Mouse (Mus musculus) adrenal gland, postnatal 36 days (tissue): ENCODE results near the gene Btbd35f19. TPM values are rescaled to one million over a fixed set of nuclear protein-coding genes. Genes with fewer than 3 reads are reported as not detected.
"Not testable (repeated sequence)": the region's sequence is repeated elsewhere in the genome, so short reads cannot be mapped to it uniquely, and the experiment has no call there.

ENCODE experiments used
- DNase-seq, 2 experiments: peaks; one replicate each; pipeline ENCODE4 v3.0.0; 2021; ENCODE audit warnings: mixed read lengths in 1 of 2
- long read RNA-seq, 2 experiments: library from polyadenylated mRNA; stranded (forward); transcript quantifications; one replicate each; pipeline ENCODE4 v2.0.0; 2021; ENCODE audit warnings: borderline sequencing depth in 2 of 2
- total RNA-seq, 2 experiments: library from RNA; stranded (reverse); gene quantifications; 2 replicates each; pipeline ENCODE4 v1.2.3; 2021

Btbd35f19 gene
- not detected for total RNA-seq
- long read RNA-seq, experiment 1: 0 reads
- long read RNA-seq, experiment 2: 0 reads

DNA sequence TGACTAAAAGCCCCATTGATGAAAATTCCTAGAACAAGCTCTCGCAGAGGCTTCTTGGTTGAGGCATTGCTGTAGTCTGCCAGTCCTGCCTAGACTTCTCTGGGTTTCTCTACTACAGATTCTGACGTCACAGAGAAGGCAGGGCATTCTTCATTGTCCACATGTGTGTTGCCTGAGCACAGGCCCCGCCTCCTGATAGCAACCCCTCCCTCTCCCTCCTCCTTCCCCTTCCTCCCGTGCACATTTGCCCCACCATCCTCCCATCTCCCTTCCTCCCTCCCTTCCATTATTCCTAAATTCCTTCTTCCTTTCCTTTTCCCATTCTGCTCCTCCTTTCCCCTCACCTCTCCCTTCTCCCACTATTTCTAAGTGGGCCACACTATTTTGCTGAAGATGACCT, at the start of gene Btbd35f19:
Gene Btbd35f19, minus strand, starts transcription at position 101 of the 400 bp plus-strand sequence.
- not testable (repeated sequence) for DNase-seq

DNA sequence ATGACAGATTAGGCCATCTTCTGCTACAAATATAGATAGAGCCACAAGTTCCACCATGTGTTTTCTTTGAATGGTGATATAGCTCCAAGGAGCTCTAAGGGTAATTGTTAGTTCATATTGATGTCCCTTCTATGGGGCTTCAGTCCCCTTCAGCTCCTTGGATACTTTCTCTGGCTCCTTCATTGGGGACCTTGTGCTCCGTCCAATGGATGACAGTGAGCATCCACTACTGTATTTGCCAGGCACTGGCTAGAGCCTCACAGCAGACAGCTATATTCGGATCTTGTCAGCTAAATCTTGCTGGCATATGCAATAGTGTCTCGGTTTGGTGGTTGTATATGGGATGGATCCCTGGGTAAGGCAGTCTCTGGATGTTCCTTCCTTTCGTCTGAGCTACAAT, 41.8 kb downstream of the Btbd35f19 start:
- peak in 1 of 2 experiments; percentile 0 for DNase-seq

DNA sequence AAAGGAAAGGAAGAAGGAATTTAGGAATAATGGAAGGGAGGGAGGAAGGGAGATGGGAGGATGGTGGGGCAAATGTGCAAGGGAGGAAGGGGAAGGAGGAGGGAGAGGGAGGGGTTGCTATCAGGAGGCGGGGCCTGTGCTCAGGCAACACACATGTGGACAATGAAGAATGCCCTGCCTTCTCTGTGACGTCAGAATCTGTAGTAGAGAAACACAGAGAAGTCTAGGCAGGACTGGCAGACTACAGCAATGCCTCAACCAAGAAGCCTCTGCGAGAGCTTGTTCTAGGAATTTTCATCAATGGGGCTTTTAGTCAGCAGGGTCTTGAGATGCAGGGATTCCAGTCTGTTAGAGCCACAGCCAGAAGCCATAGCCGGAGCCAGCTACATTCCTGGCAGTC, 47.6 kb downstream of the Btbd35f19 start, which contains the start of gene Btbd35f26:
Gene Btbd35f26, plus strand, starts transcription at position 301 of the 400 bp plus-strand sequence.
- not testable (repeated sequence) for DNase-seq

Other genes with a start within 250 kb of the Btbd35f19 start
- not detected for gene Spin2f, start 130.0 kb downstream of the Btbd35f19 start, total RNA-seq
- not detected for gene Btbd35f26, start 47.5 kb downstream of the Btbd35f19 start, total RNA-seq
- not detected for gene Gm21883, start 190.4 kb upstream of the Btbd35f19 start, total RNA-seq
- not detected for gene Spin2e, start 235.0 kb upstream of the Btbd35f19 start, total RNA-seq